Mouse (Mus musculus) embryonic facial prominence, embryonic 11.5 days (tissue): ENCODE measurements around the gene Tmc8. TPM values are rescaled to one million over a fixed set of nuclear protein-coding genes. Genes with fewer than 3 reads are reported as not detected.

ENCODE experiments used
- ATAC-seq: fragments of 200-750 bp; cut with Nextera tagmentation; replicated peaks from 2 replicates; pipeline ENCODE4 v1.8.0; 2017; ENCODE audit warnings: low read depth; ENCODE audit not compliant: insufficient number of reproducible peaks, low FRiP score, low TSS enrichment
- DNase-seq: peaks from one replicate; pipeline ENCODE4 v3.0.0-alpha.2; 2015; ENCODE audit warnings: low spot score
- H3K27ac ChIP-seq: fragments of 300-500 bp; sonication (generic); replicated peaks from 2 replicates; pipeline ENCODE4 v1.5.1; 2014; ENCODE audit warnings: mild to moderate bottlenecking, low read depth, low read length, control low read depth
- H3K27me3 ChIP-seq: fragments of 300-500 bp; sonication (generic); 2 replicates; pipeline ENCODE4 v1.6.1; 2014; ENCODE audit warnings: mild to moderate bottlenecking, low read length, moderate library complexity, mixed read lengths; ENCODE audit not compliant: control insufficient read depth, insufficient read depth
- H3K36me3 ChIP-seq: fragments of 300-500 bp; sonication (generic); replicated peaks from 2 replicates; pipeline ENCODE4 v1.6.1; 2014; ENCODE audit warnings: low read depth, mild to moderate bottlenecking, low read length, moderate library complexity, mixed read lengths; ENCODE audit not compliant: control insufficient read depth, insufficient read depth
- H3K4me1 ChIP-seq: fragments of 300-500 bp; sonication (generic); 2 replicates; pipeline ENCODE4 v1.6.1; 2014; ENCODE audit warnings: low read length, mixed read lengths; ENCODE audit not compliant: control insufficient read depth, insufficient read depth
- H3K4me2 ChIP-seq: fragments of 300-500 bp; sonication (generic); 2 replicates; pipeline ENCODE4 v1.6.1; 2014; ENCODE audit warnings: low read depth, mild to moderate bottlenecking, control low read depth, low read length, moderate library complexity
- H3K4me3 ChIP-seq: fragments of 300-500 bp; sonication (generic); 2 replicates; pipeline ENCODE4 v1.5.1; 2014; ENCODE audit warnings: low read depth, low read length, control low read depth
- H3K9ac ChIP-seq: fragments of 300-500 bp; sonication (generic); replicated peaks from 2 replicates; pipeline ENCODE4 v1.6.1; 2014; ENCODE audit warnings: mild to moderate bottlenecking, control low read depth, low read length
- H3K9me3 ChIP-seq: fragments of 300-500 bp; sonication (generic); replicated peaks from 2 replicates; pipeline ENCODE4 v1.6.1; 2016; ENCODE audit warnings: mild to moderate bottlenecking, low read length, inconsistent platforms, mixed read lengths; ENCODE audit not compliant: control insufficient read depth
- WGBS: fragments of 180-500 bp; shearing (Covaris S2); extraction: QIAGEN DNeasy Blood & Tissue Kit; methylation state at CpG from one replicate; pipeline ENCODE4 v1.1.7; 2014; 5-methylcytosine and 5-hydroxymethylcytosine counted together
- polyA plus RNA-seq: library from polyadenylated mRNA; unstranded; fragments of >200 nt; fragmentation: Nextera tagmentation; extraction: Ambion mirVana; gene quantifications from 2 replicates; pipeline ENCODE4 v1.2.1, GENCODE M21; 2014

Tmc8 gene
- polyA plus RNA-seq, 1 experiment from 2014 or later, result 0.39 TPM

- Histone ChIP-seq H3K36me3 (no peaks in the 10 kb centered on the region), H3K9me3 (no peaks in the 10 kb centered on the region), H3K4me2 (no peak overlapping the region), H3K4me1 (peaks cover 12% of the 10 kb centered on the region), H3K27ac (no peak overlapping the region), H3K9ac (no peak overlapping the region), H3K27me3 (no peaks in the 10 kb centered on the region; the same call in 1 of the 2 replicates), H3K4me3 (no peak overlapping the region)
- no peak for DNase-seq
- no peak for ATAC-seq
- 92% methylated on average over 14 of the region's 14 CpGs for WGBS
Measured at GRCm38 (mm10) chr11:117776085-117776792, 5.6 kb upstream of the Tmc8 start.

- WGBS, result 90% methylated on average over 5 of the region's 5 CpGs
- peaks cover 12% of the 10 kb centered on the region for H3K4me1 ChIP-seq
- no peak overlapping the region for H3K27ac ChIP-seq
Measured at GRCm38 (mm10) chr11:117777111-117777510, 4.8 kb upstream of the Tmc8 start.

GRCm38 (mm10) chr11:117778031-117778430 is 3.8 kb upstream of the Tmc8 start:
- DNase-seq (no peak), ATAC-seq (no peak)
- H3K9ac ChIP-seq, result no peak overlapping the region
- H3K4me3 ChIP-seq, result no peak overlapping the region
- peaks cover 5% of the 10 kb centered on the region for H3K27me3 ChIP-seq
- 92% methylated on average over 11 of the region's 11 CpGs for WGBS
- no peak overlapping the region for H3K4me2 ChIP-seq
- H3K4me1 ChIP-seq, result peaks cover 12% of the 10 kb centered on the region
- H3K27ac ChIP-seq, result no peak overlapping the region
- H3K9me3 ChIP-seq, result no peaks in the 10 kb centered on the region
- H3K36me3 ChIP-seq, result no peaks in the 10 kb centered on the region

More at GRCm38 (mm10) chr11:117777111-117777510, 4.8 kb upstream of the Tmc8 start:
- no peaks in the 10 kb centered on the region; the same call in none of the 2 replicates for H3K27me3 ChIP-seq
- DNase-seq (no peak), ATAC-seq (no peak)
- H3K4me3 ChIP-seq, result no peak overlapping the region
- H3K9ac ChIP-seq, result no peak overlapping the region
- no peak overlapping the region for H3K4me2 ChIP-seq
- H3K9me3 ChIP-seq, result no peaks in the 10 kb centered on the region
- no peaks in the 10 kb centered on the region for H3K36me3 ChIP-seq

GRCm38 (mm10) chr11:117778851-117779433 is 2.9 kb upstream of the Tmc8 start:
- Histone ChIP-seq H3K36me3 (no peaks in the 10 kb centered on the region), H3K4me2 (peak overlapping the region; percentile 81), H3K9me3 (no peaks in the 10 kb centered on the region), H3K27ac (0 out of 2 replicates have a peak overlapping the region, but pooled peaks have one; percentile 47), H3K9ac (peak overlapping the region; percentile 72), H3K27me3 (peaks cover 5% of the 10 kb centered on the region), H3K4me3 (peak overlapping the region; percentile 39), H3K4me1 (peaks cover 12% of the 10 kb centered on the region)
- DNase-seq (no peak), ATAC-seq (no peak)
- WGBS, result 56% methylated on average over 12 of the region's 12 CpGs

- Histone ChIP-seq H3K4me2 (peak overlapping the region; percentile 81), H3K4me3 (peak overlapping the region; percentile 39), H3K27ac (peak overlapping the region; percentile 62), H3K9me3 (no peaks in the 10 kb centered on the region), H3K9ac (peak overlapping the region; percentile 72), H3K36me3 (no peaks in the 10 kb centered on the region), H3K27me3 (peaks cover 5% of the 10 kb centered on the region), H3K4me1 (peaks cover 12% of the 10 kb centered on the region)
- DNase-seq (peak; percentile 64), ATAC-seq (peak; percentile 9; the same call in 1 of the 2 replicates)
- 2% methylated on average over 36 of the region's 38 CpGs for WGBS
Measured at GRCm38 (mm10) chr11:117779434-117780198, 2.3 kb upstream of the Tmc8 start.

GRCm38 (mm10) chr11:117780199-117780515 is 1.7 kb upstream of the Tmc8 start:
- ATAC-seq (no peak), DNase-seq (no peak)
- H3K4me1 ChIP-seq, result peaks cover 12% of the 10 kb centered on the region
- peak overlapping the region; percentile 81 for H3K4me2 ChIP-seq
- H3K9me3 ChIP-seq, result no peaks in the 10 kb centered on the region
- H3K36me3 ChIP-seq, result no peaks in the 10 kb centered on the region
- H3K4me3 ChIP-seq, result peak overlapping the region; percentile 39
- peaks cover 5% of the 10 kb centered on the region for H3K27me3 ChIP-seq
- H3K27ac ChIP-seq, result peak overlapping the region; percentile 62
- peak overlapping the region; percentile 72 for H3K9ac ChIP-seq
- under 1% methylated on average over 17 of the region's 17 CpGs for WGBS

- H3K36me3 ChIP-seq, result no peaks in the 10 kb centered on the region
- no peaks in the 10 kb centered on the region for H3K9me3 ChIP-seq
- peaks cover 12% of the 10 kb centered on the region for H3K4me1 ChIP-seq
- peak overlapping the region; percentile 81 for H3K4me2 ChIP-seq
- peak; percentile 42; the same call in 1 of the 2 replicates for ATAC-seq
- H3K27ac ChIP-seq, result peak overlapping the region; percentile 62; the same call in 1 of the 2 replicates
- H3K9ac ChIP-seq, result peak overlapping the region; percentile 72; the same call in 1 of the 2 replicates
- DNase-seq, result peak; percentile 90
- peaks cover 5% of the 10 kb centered on the region for H3K27me3 ChIP-seq
- H3K4me3 ChIP-seq, result peak overlapping the region; percentile 39
- WGBS, result 1% methylated on average over 19 of the region's 19 CpGs
Measured at GRCm38 (mm10) chr11:117780582-117781111, 1.2 kb upstream of the Tmc8 start.
